Mouse (Mus musculus): Measurements from ENCODE around the gene Prkra.
"Not testable (repeated sequence)": the region's sequence is repeated elsewhere in the genome, so short reads cannot be mapped to it uniquely, and the experiment has no call there.

Prkra gene

GRCm38 (mm10) chr2:76655444-76655843 is 7.6 kb upstream of the Prkra start:
- DNase-seq (ENCODE audit: low read depth) = no peak

- DNase-seq (ENCODE audit: low read depth) = no peak
Measured at GRCm38 (mm10) chr2:76654646-76655045, 6.8 kb upstream of the Prkra start.

GRCm38 (mm10) chr2:76653070-76653469 is 5.3 kb upstream of the Prkra start:
- no peak for DNase-seq (ENCODE audit: low read depth)

- no peak for DNase-seq (ENCODE audit: low read depth)
Measured at GRCm38 (mm10) chr2:76648666-76649141, 889 bp upstream of the Prkra start.

GRCm38 (mm10) chr2:76647441-76647869 is 360 bp downstream of the Prkra start:
- no peak for DNase-seq (ENCODE audit: low read depth)

GRCm38 (mm10) chr2:76643801-76644200 is 4.0 kb downstream of the Prkra start:
- no peak for DNase-seq (ENCODE audit: low read depth)

GRCm38 (mm10) chr2:76639637-76640036 is 8.2 kb downstream of the Prkra start:
- no peak for DNase-seq (ENCODE audit: low read depth)

- no peak for DNase-seq (ENCODE audit: low read depth)
Measured at GRCm38 (mm10) chr2:76631600-76631999, 16.2 kb downstream of the Prkra start.

- DNase-seq (ENCODE audit: low read depth) = no peak
Measured at GRCm38 (mm10) chr2:76630293-76630692, 17.5 kb downstream of the Prkra start.

GRCm38 (mm10) chr2:76622316-76622715 is 25.5 kb downstream of the Prkra start:
- DNase-seq (ENCODE audit: low read depth) = not testable (repeated sequence)

GRCm38 (mm10) chr2:76621724-76622123 is 26.1 kb downstream of the Prkra start:
- DNase-seq (ENCODE audit: low read depth) = no peak

- no peak for DNase-seq (ENCODE audit: low read depth)
Measured at GRCm38 (mm10) chr2:76620188-76620587, 27.6 kb downstream of the Prkra start.

GRCm38 (mm10) chr2:76618078-76618477 is 29.7 kb downstream of the Prkra start:
- DNase-seq (ENCODE audit: low read depth) = peak; percentile 42

GRCm38 (mm10) chr2:76611996-76612395 is 35.8 kb downstream of the Prkra start:
- no peak for DNase-seq (ENCODE audit: low read depth)

GRCm38 (mm10) chr2:76610326-76611104 is 37.3 kb downstream of the Prkra start:
- DNase-seq (ENCODE audit: low read depth) = no peak

- no peak for DNase-seq (ENCODE audit: low read depth)
Measured at GRCm38 (mm10) chr2:76606704-76607103, 41.1 kb downstream of the Prkra start.

- no peak for DNase-seq (ENCODE audit: low read depth)
Measured at GRCm38 (mm10) chr2:76602256-76602655, 45.6 kb downstream of the Prkra start.

GRCm38 (mm10) chr2:76599214-76599613 is 48.6 kb downstream of the Prkra start:
- DNase-seq (ENCODE audit: low read depth) = peak; percentile 2

GRCm38 (mm10) chr2:76597521-76597920 is 50.3 kb downstream of the Prkra start:
- DNase-seq (ENCODE audit: low read depth) = no peak

- DNase-seq (ENCODE audit: low read depth) = no peak
Measured at GRCm38 (mm10) chr2:76592401-76592924, 55.4 kb downstream of the Prkra start.

- DNase-seq (ENCODE audit: low read depth) = no peak
Measured at GRCm38 (mm10) chr2:76590221-76590620, 57.6 kb downstream of the Prkra start.

- no peak for DNase-seq (ENCODE audit: low read depth)
Measured at GRCm38 (mm10) chr2:76586906-76587305, 60.9 kb downstream of the Prkra start.

GRCm38 (mm10) chr2:76585090-76585489 is 62.7 kb downstream of the Prkra start:
- no peak for DNase-seq (ENCODE audit: low read depth)
